Mouse (Mus musculus) CH12.LX (cell line): ENCODE data around the gene Klhl10. TPM values are rescaled to one million over a fixed set of nuclear protein-coding genes. Genes with fewer than 3 reads are reported as not detected.

Source experiments
- DNase-seq: peaks from one replicate; pipeline ENCODE4 v3.0.0-alpha.2; 2013; ENCODE audit errors: extremely low read depth
- H3K27ac ChIP-seq: 2 replicates; pipeline ENCODE4 v1.5.1; 2012; ENCODE audit warnings: low read depth, mild to moderate bottlenecking, control low read depth, moderate library complexity; ENCODE audit not compliant: insufficient read depth
- H3K27me3 ChIP-seq: replicated peaks from 2 replicates; pipeline ENCODE3; 2012; ENCODE audit warnings: inconsistent platforms
- H3K36me3 ChIP-seq, 2 experiments: replicated peaks in 1 of 2; 2 replicates each; pipeline versions ENCODE3 to v1.6.1; 2012; ENCODE audit warnings: inconsistent platforms in 1 of 2, low read length in 1 of 2, mild to moderate bottlenecking in 1 of 2, mixed read lengths in 1 of 2, moderate library complexity in 1 of 2; ENCODE audit not compliant: control insufficient read depth in 1 of 2, insufficient read depth in 1 of 2
- H3K4me1 ChIP-seq, 2 experiments: 2 replicates each; pipeline ENCODE4 v1.6.1; 2012; ENCODE audit warnings: inconsistent platforms in 1 of 2, moderate library complexity in 1 of 2; ENCODE audit not compliant: insufficient read depth in 2 of 2, control insufficient read depth in 1 of 2
- H3K4me2 ChIP-seq: 2 replicates; pipeline ENCODE4 v1.6.1; 2012; ENCODE audit warnings: low read depth, mild to moderate bottlenecking, control low read depth; ENCODE audit not compliant: poor library complexity, insufficient read depth, severe bottlenecking
- H3K4me3 ChIP-seq, 3 experiments: fragments of 150-350 bp in 1 of 3; sonication (generic) in 1 of 3; replicated peaks in 1 of 3; 2 replicates each; pipeline versions ENCODE3 to v1.5.1; 2011 to 2012; ENCODE audit warnings: low read depth in 2 of 3, low read length in 2 of 3, mild to moderate bottlenecking in 2 of 3, moderate library complexity in 2 of 3, control low read depth in 1 of 3, improper control_type of control experiment in 1 of 3, inconsistent platforms in 1 of 3, mixed read lengths in 1 of 3; ENCODE audit not compliant: poor library complexity in 1 of 3
- H3K79me2 ChIP-seq: replicated peaks from 2 replicates; pipeline ENCODE4 v1.6.1; 2012; ENCODE audit warnings: mild to moderate bottlenecking, moderate library complexity; ENCODE audit not compliant: control insufficient read depth, poor library complexity, insufficient read depth, severe bottlenecking; ENCODE audit errors: extremely low read depth
- H3K9ac ChIP-seq: 2 replicates; pipeline ENCODE4 v1.6.1; 2012; ENCODE audit warnings: low read depth, mild to moderate bottlenecking, control low read depth, moderate library complexity; ENCODE audit not compliant: insufficient read depth
- H3K9me3 ChIP-seq: replicated peaks from 2 replicates; pipeline ENCODE3; 2012; ENCODE audit warnings: low read length, inconsistent platforms, mixed read lengths
- CHD2 ChIP-seq: IDR thresholded peaks from 2 replicates; pipeline ENCODE4 v1.6.1; 2011; ENCODE audit warnings: low read length, improper control_type of control experiment
- ETS1 ChIP-seq: conservative IDR thresholded peaks from 2 replicates; pipeline ENCODE4 v1.6.1; 2012; ENCODE audit warnings: low read depth, mild to moderate bottlenecking, inconsistent platforms, low read length, improper control_type of control experiment, moderate library complexity
- HCFC1 ChIP-seq: IDR thresholded peaks from 2 replicates; pipeline ENCODE4 v1.6.1; 2012; ENCODE audit warnings: low read depth, mild to moderate bottlenecking, inconsistent platforms, low read length, improper control_type of control experiment
- JUN ChIP-seq: IDR thresholded peaks from 2 replicates; pipeline ENCODE4 v1.6.1; 2011; ENCODE audit warnings: low read depth, mild to moderate bottlenecking, low read length, improper control_type of control experiment, moderate library complexity; ENCODE audit not compliant: insufficient read depth
- JUND ChIP-seq: conservative IDR thresholded peaks from 2 replicates; pipeline ENCODE4 v1.6.1; 2011; ENCODE audit warnings: low read depth, low read length, improper control_type of control experiment
- KAT2A ChIP-seq: IDR thresholded peaks from 2 replicates; pipeline ENCODE4 v1.6.1; 2012; ENCODE audit warnings: low read length, improper control_type of control experiment, inconsistent platforms; ENCODE audit not compliant: insufficient replicate concordance
- MAFK ChIP-seq: IDR thresholded peaks from 2 replicates; pipeline ENCODE4 v1.6.1; 2011; ENCODE audit warnings: low read length, improper control_type of control experiment; ENCODE audit not compliant: insufficient replicate concordance
- NRF1 ChIP-seq: IDR thresholded peaks from 2 replicates; pipeline ENCODE4 v1.6.1; 2014; ENCODE audit warnings: low read depth, mild to moderate bottlenecking, inconsistent platforms, low read length, improper control_type of control experiment, moderate library complexity
- POLR2A ChIP-seq: IDR thresholded peaks from 2 replicates; pipeline ENCODE4 v1.6.1; 2011; ENCODE audit warnings: low read depth, mild to moderate bottlenecking, improper control_type of control experiment, low read length
- POLR2AphosphoS2 ChIP-seq: IDR thresholded peaks from 2 replicates; pipeline ENCODE4 v1.6.1; 2011; ENCODE audit warnings: low read depth, low read length, improper control_type of control experiment
- RAD21 ChIP-seq: IDR thresholded peaks from 2 replicates; pipeline ENCODE4 v1.6.1; 2011; ENCODE audit warnings: low read depth, mild to moderate bottlenecking, low read length, improper control_type of control experiment, moderate library complexity
- RCOR1 ChIP-seq: conservative IDR thresholded peaks from 2 replicates; pipeline ENCODE4 v1.6.1; 2012; ENCODE audit warnings: low read depth, mild to moderate bottlenecking, inconsistent platforms, low read length, improper control_type of control experiment
- SIN3A ChIP-seq: IDR thresholded peaks from 2 replicates; pipeline ENCODE4 v1.6.1; 2012; ENCODE audit warnings: low read length, improper control_type of control experiment, inconsistent platforms
- SMC3 ChIP-seq: IDR thresholded peaks from 2 replicates; pipeline ENCODE4 v1.6.1; 2011; ENCODE audit warnings: low read depth, low read length, improper control_type of control experiment
- TBP ChIP-seq: conservative IDR thresholded peaks from 2 replicates; pipeline ENCODE4 v1.6.1; 2011; ENCODE audit warnings: low read depth, low read length, improper control_type of control experiment
- TCF12 ChIP-seq: IDR thresholded peaks from 2 replicates; pipeline ENCODE4 v1.6.1; 2014; ENCODE audit warnings: low read depth, mild to moderate bottlenecking, inconsistent platforms, low read length, improper control_type of control experiment
- UBTF ChIP-seq: IDR thresholded peaks from 2 replicates; pipeline ENCODE4 v1.6.1; 2012; ENCODE audit warnings: low read depth, mild to moderate bottlenecking, inconsistent platforms, low read length, improper control_type of control experiment, moderate library complexity
- USF1 ChIP-seq: IDR thresholded peaks from 2 replicates; pipeline ENCODE4 v1.6.1; 2014; ENCODE audit warnings: low read depth, mild to moderate bottlenecking, inconsistent platforms, low read length, improper control_type of control experiment
- USF2 ChIP-seq: conservative IDR thresholded peaks from 2 replicates; pipeline ENCODE4 v1.6.1; 2011; ENCODE audit warnings: low read depth, low read length, improper control_type of control experiment
- ZC3H11A ChIP-seq: IDR thresholded peaks from 2 replicates; pipeline ENCODE4 v1.6.1; 2012; ENCODE audit warnings: low read depth, mild to moderate bottlenecking, inconsistent platforms, low read length, improper control_type of control experiment
- ZMIZ1 ChIP-seq: IDR thresholded peaks from 2 replicates; pipeline ENCODE4 v1.6.1; 2012; ENCODE audit warnings: low read depth, mild to moderate bottlenecking, inconsistent platforms, low read length, improper control_type of control experiment
- ZNF384 ChIP-seq: IDR thresholded peaks from 2 replicates; pipeline ENCODE4 v1.6.1; 2012; ENCODE audit warnings: low read depth, low read length, improper control_type of control experiment, inconsistent platforms
- dilution Hi-C: fragments of 300-500 bp; cut with MboI; formaldehyde crosslinking; loops from 2 replicates; pipeline ENCODE4 v1.14.3; 2020; ENCODE audit warnings: low sequenced_read_pairs; ENCODE audit not compliant: extremely low pct_unique_long_range_greater_than_20kb, extremely low pct_ligation_motif_present
- in situ Hi-C: fragments of 300-500 bp; cut with MboI; formaldehyde crosslinking; loops from 3 replicates; pipeline ENCODE4 v1.14.3; 2019; ENCODE audit warnings: low sequenced_read_pairs, low pct_ligation_motif_present, low pct_unique_long_range_greater_than_20kb, mixed read lengths
- polyA plus RNA-seq: library from polyadenylated mRNA; unstranded; fragments of >175 nt; gene quantifications from 2 replicates; pipeline ENCODE4 v1.2.1, GENCODE M21; 2012; ENCODE audit warnings: low read depth; ENCODE audit not compliant: insufficient read length
- total RNA-seq, 2 experiments: library from RNA; depleted of rRNA; stranded (reverse); fragments of 300-350 nt in 1 of 2; fragments of >200 nt in 1 of 2; gene quantifications; 2 replicates each; pipeline ENCODE4 v1.2.3; 2012 to 2014

The Klhl10 gene
- total and polyA plus RNA-seq, 3 experiments, result 0.30 to 1.1 (median 0.48) TPM

DNA sequence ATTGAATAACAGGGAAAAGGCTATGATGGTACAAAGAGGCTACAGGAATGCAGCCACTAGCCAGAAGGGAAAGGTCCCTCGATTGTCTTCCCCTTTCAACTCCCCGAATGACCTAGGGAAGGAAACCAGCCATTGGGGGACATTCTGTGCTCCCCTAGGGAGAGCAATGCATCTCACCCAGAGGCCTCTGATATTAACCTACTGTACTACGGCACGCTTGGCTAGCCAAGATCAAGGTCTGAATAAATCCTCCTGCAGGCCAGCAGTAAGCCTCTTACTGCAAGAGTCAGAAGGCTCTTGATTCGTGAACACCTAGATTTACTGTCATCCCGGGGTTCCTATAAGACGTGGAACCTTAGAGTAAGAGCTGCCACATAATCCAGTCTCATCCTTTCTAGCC lies 58.9 kb downstream of the Klhl10 start:
- Histone ChIP-seq H3K9ac (no peak overlapping the region), H3K27ac (no peak overlapping the region), H3K36me3 (peaks cover 87 to 99% of the 10 kb centered on the region in 2 experiments), H3K4me3 (no peak overlapping the region), H3K27me3 (no peaks in the 10 kb centered on the region)
- in situ Hi-C loops, result no loop called here
- no peak for DNase-seq
- TF ChIP-seq CHD2 (no peak), HCFC1 (no peak), NRF1 (no peak), SMC3 (no peak), ZMIZ1 (no peak), MAFK (no peak), TBP (no peak), ZNF384 (no peak), JUND (no peak), TCF12 (no peak), UBTF (no peak), KAT2A (no peak), SIN3A (no peak), USF1 (no peak), USF2 (no peak), ZC3H11A (no peak), POLR2AphosphoS2 (no peak), RCOR1 (no peak), POLR2A (no peak), RAD21 (no peak)
- TF ChIP-seq, all 38 proteins: peak for 0
- H3K79me2 ChIP-seq, result no peaks in the 10 kb centered on the region
- H3K4me2 ChIP-seq, result no peak overlapping the region
- H3K9me3 ChIP-seq, result no peaks in the 10 kb centered on the region
- H3K4me1 ChIP-seq, result peaks cover 0 to 6% of the 10 kb centered on the region in 2 experiments; a peak in 2 of 4 replicates
- dilution Hi-C loops, result no loop called here

DNA sequence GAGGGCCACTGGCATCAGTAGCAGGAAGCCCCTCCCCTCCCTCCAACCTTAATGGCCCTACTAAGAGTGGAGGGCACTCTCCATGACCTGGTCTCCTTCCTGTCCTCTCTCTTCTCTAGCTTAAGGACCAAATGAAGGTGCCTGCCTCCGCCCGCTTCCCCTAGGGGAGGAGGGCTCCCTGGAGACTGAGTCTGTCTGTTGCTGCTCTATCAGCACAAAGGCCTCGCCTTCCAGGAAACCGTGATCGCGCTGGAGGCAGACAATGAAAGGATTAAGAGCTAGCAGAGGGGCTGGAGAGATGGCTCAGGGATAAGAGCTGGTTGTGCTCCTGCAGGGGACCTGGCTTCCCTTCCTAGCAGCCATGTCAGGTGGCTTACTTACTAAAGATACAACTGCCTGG lies 59.6 kb downstream of the Klhl10 start:
- dilution Hi-C loops, result no loop called here
- in situ Hi-C loops, result no loop called here
- Histone ChIP-seq H3K4me3 (no peak overlapping the region), H3K36me3 (peaks cover 86 to 99% of the 10 kb centered on the region in 2 experiments), H3K9me3 (no peaks in the 10 kb centered on the region), H3K9ac (no peak overlapping the region), H3K79me2 (no peaks in the 10 kb centered on the region), H3K27me3 (no peaks in the 10 kb centered on the region), H3K4me2 (no peak overlapping the region), H3K4me1 (peaks cover 0 to 6% of the 10 kb centered on the region in 2 experiments; a peak in 2 of 4 replicates), H3K27ac (no peak overlapping the region)
- TF ChIP-seq JUN (no peak), ETS1 (no peak), ZNF384 (no peak), CHD2 (no peak), HCFC1 (no peak)
- no peak for DNase-seq
